Mouse (Mus musculus): ENCODE data around the gene Hhipl1. TPM values are rescaled to one million over a fixed set of nuclear protein-coding genes. Genes with fewer than 3 reads are reported as not detected.

Hhipl1 gene
- polyA plus RNA-seq, 1 experiment from 2014 or later, result 0.32 TPM

- Histone ChIP-seq H3K4me1 (ENCODE audit: control insufficient read depth, insufficient read depth, low read length) (peaks cover 4% of the 10 kb centered on the region; the same call in 1 of the 2 replicates), H3K9me3 (ENCODE audit: control insufficient read depth, low read length) (no peaks in the 10 kb centered on the region), H3K27me3 (ENCODE audit: control insufficient read depth, insufficient read depth, low read length) (peaks cover 35% of the 10 kb centered on the region), H3K4me3 (ENCODE audit: low read depth, low read length) (no peak overlapping the region), H3K9ac (ENCODE audit: low read length) (no peak overlapping the region), H3K36me3 (ENCODE audit: control insufficient read depth, insufficient read depth, low read length) (no peaks in the 10 kb centered on the region), H3K4me2 (ENCODE audit: low read depth, severe bottlenecking) (0 out of 2 replicates have a peak overlapping the region, but pooled peaks have one; percentile 97), H3K27ac (replicated peaks; ENCODE audit: low read depth, low read length) (no peak overlapping the region)
- WGBS, result 74% methylated on average over 8 of the region's 8 CpGs
- ATAC-seq (ENCODE audit: insufficient number of reproducible peaks, low FRiP score, low TSS enrichment, low read depth), result no peak
- DNase-seq (ENCODE audit: low spot score), result no peak
Observed at GRCm38 (mm10) chr12:108305172-108305571, 898 bp upstream of the Hhipl1 start.

GRCm38 (mm10) chr12:108307553-108307952 is 1.5 kb downstream of the Hhipl1 start:
- H3K27me3 ChIP-seq (ENCODE audit: control insufficient read depth, insufficient read depth, low read length), result peaks cover 35% of the 10 kb centered on the region
- no peak overlapping the region for H3K4me2 ChIP-seq (ENCODE audit: low read depth, severe bottlenecking)
- peaks cover 4% of the 10 kb centered on the region; the same call in 1 of the 2 replicates for H3K4me1 ChIP-seq (ENCODE audit: control insufficient read depth, insufficient read depth, low read length)
- WGBS, result 20% methylated on average over 14 of the region's 14 CpGs
- H3K4me3 ChIP-seq (ENCODE audit: low read depth, low read length), result no peak overlapping the region
- no peak overlapping the region for H3K27ac ChIP-seq (replicated peaks; ENCODE audit: low read depth, low read length)
- no peak for ATAC-seq (ENCODE audit: insufficient number of reproducible peaks, low FRiP score, low TSS enrichment, low read depth)
- H3K36me3 ChIP-seq (ENCODE audit: control insufficient read depth, insufficient read depth, low read length), result no peaks in the 10 kb centered on the region
- no peak overlapping the region for H3K9ac ChIP-seq (ENCODE audit: low read length)
- no peaks in the 10 kb centered on the region for H3K9me3 ChIP-seq (ENCODE audit: control insufficient read depth, low read length)
- peak; percentile 79 for DNase-seq (ENCODE audit: low spot score)

GRCm38 (mm10) chr12:108308363-108308856 is 2.3 kb downstream of the Hhipl1 start:
- H3K36me3 ChIP-seq (ENCODE audit: control insufficient read depth, insufficient read depth, low read length), result no peaks in the 10 kb centered on the region
- no peaks in the 10 kb centered on the region for H3K9me3 ChIP-seq (ENCODE audit: control insufficient read depth, low read length)
- 87% methylated on average over 16 of the region's 16 CpGs for WGBS
- no peak overlapping the region for H3K9ac ChIP-seq (ENCODE audit: low read length)
- DNase-seq (ENCODE audit: low spot score) (no peak), ATAC-seq (ENCODE audit: insufficient number of reproducible peaks, low FRiP score, low TSS enrichment, low read depth) (no peak)
- peaks cover 35% of the 10 kb centered on the region for H3K27me3 ChIP-seq (ENCODE audit: control insufficient read depth, insufficient read depth, low read length)
- peaks cover 4% of the 10 kb centered on the region; the same call in 1 of the 2 replicates for H3K4me1 ChIP-seq (ENCODE audit: control insufficient read depth, insufficient read depth, low read length)
- H3K4me3 ChIP-seq (ENCODE audit: low read depth, low read length), result no peak overlapping the region
- no peak overlapping the region for H3K27ac ChIP-seq (replicated peaks; ENCODE audit: low read depth, low read length)
- H3K4me2 ChIP-seq (ENCODE audit: low read depth, severe bottlenecking), result no peak overlapping the region

DNA sequence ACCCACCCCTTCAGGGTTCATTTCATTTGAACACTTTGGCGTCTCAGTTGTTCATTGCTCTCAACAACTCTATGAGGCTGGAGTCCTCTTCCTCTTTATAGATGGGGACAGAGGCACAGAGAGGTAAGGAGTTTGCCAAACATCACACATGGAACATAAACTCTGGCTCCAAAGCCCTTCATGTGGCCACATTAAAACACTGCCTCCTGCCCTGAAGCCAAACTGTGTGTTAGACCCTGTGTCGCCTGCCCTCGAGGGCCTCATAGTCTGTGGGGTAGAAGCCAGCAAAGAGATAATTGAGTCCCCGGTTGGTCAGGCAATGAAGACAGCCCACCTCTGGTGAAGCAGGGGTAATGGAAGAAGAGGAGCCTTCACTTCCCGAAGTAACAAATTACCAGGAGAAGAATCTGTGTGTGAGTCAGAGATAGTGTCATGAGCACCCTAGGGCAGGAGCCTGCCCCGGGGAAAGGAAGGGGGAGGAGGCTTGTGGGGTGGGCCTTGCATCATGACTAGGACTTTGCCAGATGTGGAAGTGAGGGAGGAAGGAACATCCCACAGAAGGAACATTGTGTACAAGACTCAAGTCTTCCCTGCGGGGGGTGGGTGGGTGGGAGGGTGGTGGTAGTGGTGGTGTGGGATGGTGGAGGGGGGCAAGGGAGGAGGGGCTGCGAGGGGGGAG is 3.2 kb downstream of the Hhipl1 start:
- Histone ChIP-seq H3K27ac (replicated peaks; ENCODE audit: low read depth, low read length) (no peak overlapping the region), H3K27me3 (ENCODE audit: control insufficient read depth, insufficient read depth, low read length) (peaks cover 34% of the 10 kb centered on the region), H3K4me2 (ENCODE audit: low read depth, severe bottlenecking) (no peak overlapping the region), H3K9ac (ENCODE audit: low read length) (no peak overlapping the region), H3K9me3 (ENCODE audit: control insufficient read depth, low read length) (no peaks in the 10 kb centered on the region), H3K36me3 (ENCODE audit: control insufficient read depth, insufficient read depth, low read length) (no peaks in the 10 kb centered on the region), H3K4me1 (ENCODE audit: control insufficient read depth, insufficient read depth, low read length) (peaks cover 4% of the 10 kb centered on the region; the same call in 1 of the 2 replicates), H3K4me3 (ENCODE audit: low read depth, low read length) (no peak overlapping the region)
- DNase-seq (ENCODE audit: low spot score) (no peak), ATAC-seq (ENCODE audit: insufficient number of reproducible peaks, low FRiP score, low TSS enrichment, low read depth) (no peak)
- WGBS, result 65% methylated on average over 7 of the region's 8 CpGs

DNA sequence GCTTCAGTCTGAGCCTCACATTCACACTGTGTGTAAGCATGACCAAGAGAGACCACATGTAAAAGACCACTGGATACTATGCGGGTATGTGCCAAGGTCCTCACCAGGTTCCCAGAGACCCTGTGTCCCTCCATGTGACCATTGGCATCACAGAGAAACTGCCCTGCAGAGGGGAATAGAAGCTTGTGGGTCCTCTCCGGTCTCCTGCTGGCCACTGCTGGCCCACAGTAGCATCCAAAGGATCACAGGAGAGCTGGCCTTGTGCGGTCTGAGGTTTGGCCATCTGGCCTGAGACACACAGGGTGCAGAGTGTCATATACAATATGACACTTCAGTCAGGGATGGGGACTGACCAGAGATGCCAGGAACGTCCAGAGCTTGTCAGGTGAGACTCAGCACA is 4.0 kb downstream of the Hhipl1 start:
- Histone ChIP-seq H3K27ac (replicated peaks; ENCODE audit: low read depth, low read length) (no peak overlapping the region), H3K4me3 (ENCODE audit: low read depth, low read length) (no peak overlapping the region), H3K36me3 (ENCODE audit: control insufficient read depth, insufficient read depth, low read length) (no peaks in the 10 kb centered on the region), H3K4me1 (ENCODE audit: control insufficient read depth, insufficient read depth, low read length) (peaks cover 4% of the 10 kb centered on the region; the same call in 1 of the 2 replicates), H3K9me3 (ENCODE audit: control insufficient read depth, low read length) (no peaks in the 10 kb centered on the region), H3K9ac (ENCODE audit: low read length) (no peak overlapping the region), H3K4me2 (ENCODE audit: low read depth, severe bottlenecking) (no peak overlapping the region), H3K27me3 (ENCODE audit: control insufficient read depth, insufficient read depth, low read length) (peaks cover 26% of the 10 kb centered on the region)
- no peak for ATAC-seq (ENCODE audit: insufficient number of reproducible peaks, low FRiP score, low TSS enrichment, low read depth)
- 84% methylated on average over 4 of the region's 4 CpGs for WGBS
- no peak for DNase-seq (ENCODE audit: low spot score)

- Histone ChIP-seq H3K9me3 (ENCODE audit: control insufficient read depth, low read length) (no peaks in the 10 kb centered on the region), H3K27ac (replicated peaks; ENCODE audit: low read depth, low read length) (no peak overlapping the region), H3K4me3 (ENCODE audit: low read depth, low read length) (no peak overlapping the region), H3K4me1 (ENCODE audit: control insufficient read depth, insufficient read depth, low read length) (peaks cover 4% of the 10 kb centered on the region; the same call in 1 of the 2 replicates), H3K9ac (ENCODE audit: low read length) (no peak overlapping the region), H3K27me3 (ENCODE audit: control insufficient read depth, insufficient read depth, low read length) (peaks cover 21% of the 10 kb centered on the region), H3K4me2 (ENCODE audit: low read depth, severe bottlenecking) (no peak overlapping the region), H3K36me3 (ENCODE audit: control insufficient read depth, insufficient read depth, low read length) (no peaks in the 10 kb centered on the region)
- DNase-seq (ENCODE audit: low spot score) (no peak), ATAC-seq (ENCODE audit: insufficient number of reproducible peaks, low FRiP score, low TSS enrichment, low read depth) (no peak)
- WGBS, result 89% methylated on average over 7 of the region's 7 CpGs
Observed at GRCm38 (mm10) chr12:108310456-108311027, 4.5 kb downstream of the Hhipl1 start.

DNA sequence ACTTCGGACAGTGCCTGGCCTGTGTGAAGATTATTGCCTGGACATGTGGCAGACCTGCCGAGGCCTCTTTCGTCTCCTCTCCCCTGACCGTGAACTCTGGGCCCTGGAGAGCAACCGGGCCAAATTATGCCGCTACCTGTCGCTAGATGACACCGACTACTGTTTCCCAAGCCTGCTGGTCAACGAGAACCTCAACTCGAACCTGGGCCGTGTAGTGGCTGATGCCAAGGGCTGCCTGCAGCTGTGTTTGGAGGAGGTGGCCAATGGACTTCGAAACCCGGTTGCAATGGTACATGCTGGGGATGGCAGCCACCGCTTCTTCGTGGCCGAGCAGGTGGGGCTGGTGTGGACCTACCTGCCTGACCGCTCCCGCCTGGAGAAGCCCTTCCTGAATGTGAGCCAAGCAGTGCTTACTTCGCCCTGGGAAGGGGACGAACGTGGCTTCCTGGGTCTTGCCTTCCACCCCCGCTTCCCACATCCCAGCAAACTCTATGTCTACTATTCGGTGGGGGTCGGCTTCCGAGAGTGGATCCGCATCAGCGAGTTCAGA is 5.7 kb downstream of the Hhipl1 start:
- H3K4me2 ChIP-seq (ENCODE audit: low read depth, severe bottlenecking), result no peak overlapping the region
- peaks cover 19% of the 10 kb centered on the region for H3K27me3 ChIP-seq (ENCODE audit: control insufficient read depth, insufficient read depth, low read length)
- H3K4me3 ChIP-seq (ENCODE audit: low read depth, low read length), result no peak overlapping the region
- H3K4me1 ChIP-seq (ENCODE audit: control insufficient read depth, insufficient read depth, low read length), result no peaks in the 10 kb centered on the region
- WGBS, result 90% methylated on average over 27 of the region's 27 CpGs
- no peak overlapping the region for H3K9ac ChIP-seq (ENCODE audit: low read length)
- DNase-seq (ENCODE audit: low spot score), result no peak
- H3K36me3 ChIP-seq (ENCODE audit: control insufficient read depth, insufficient read depth, low read length), result no peaks in the 10 kb centered on the region
- H3K9me3 ChIP-seq (ENCODE audit: control insufficient read depth, low read length), result no peaks in the 10 kb centered on the region
- no peak for ATAC-seq (ENCODE audit: insufficient number of reproducible peaks, low FRiP score, low TSS enrichment, low read depth)
- H3K27ac ChIP-seq (replicated peaks; ENCODE audit: low read depth, low read length), result no peak overlapping the region

- no peak for ATAC-seq (ENCODE audit: insufficient number of reproducible peaks, low FRiP score, low TSS enrichment, low read depth)
- Histone ChIP-seq H3K27me3 (ENCODE audit: control insufficient read depth, insufficient read depth, low read length) (peaks cover 19% of the 10 kb centered on the region), H3K9ac (ENCODE audit: low read length) (no peak overlapping the region), H3K4me2 (ENCODE audit: low read depth, severe bottlenecking) (no peak overlapping the region), H3K4me3 (ENCODE audit: low read depth, low read length) (no peak overlapping the region), H3K27ac (replicated peaks; ENCODE audit: low read depth, low read length) (no peak overlapping the region), H3K4me1 (ENCODE audit: control insufficient read depth, insufficient read depth, low read length) (no peaks in the 10 kb centered on the region), H3K9me3 (ENCODE audit: control insufficient read depth, low read length) (no peaks in the 10 kb centered on the region), H3K36me3 (ENCODE audit: control insufficient read depth, insufficient read depth, low read length) (no peaks in the 10 kb centered on the region)
- DNase-seq (ENCODE audit: low spot score), result no peak
- WGBS, result 22% methylated on average over 6 of the region's 6 CpGs
Observed at GRCm38 (mm10) chr12:108312432-108312851, 6.4 kb downstream of the Hhipl1 start.

Measured in limb, embryonic 11.5 days (tissue).